In the genomic region with DNA sequence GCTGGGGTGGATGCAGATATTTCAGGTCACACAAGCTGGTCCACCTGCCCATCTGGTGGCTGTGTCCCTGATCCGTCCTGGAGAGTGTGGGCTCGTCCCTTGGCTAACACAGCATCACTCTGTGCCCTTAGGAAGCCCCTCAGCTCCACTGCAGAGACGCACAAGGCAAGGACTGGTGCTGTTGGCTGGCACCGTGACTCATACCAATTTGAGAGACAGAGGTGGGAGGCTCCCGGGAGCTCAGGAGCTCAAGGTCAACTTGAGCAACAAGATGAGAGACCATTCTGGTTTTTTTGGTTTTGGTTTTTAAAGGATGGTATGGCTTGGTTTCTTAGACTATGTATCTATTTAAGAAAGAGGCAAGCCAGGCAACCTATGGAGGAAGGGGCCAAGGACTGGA, we compare ENCODE assay signal across 28 mouse cellular contexts. TPM values are rescaled to one million over a fixed set of nuclear protein-coding genes. Genes with fewer than 3 reads are reported as not detected.
DNase-seq lines count a peak whose midpoint lies in the region; ATAC-seq lines count a peak whose summit lies in the region.
"Had no signal": no experiment of that assay in that cellular context is flagged by ENCODE, and none has a peak within 500 bp of the region (broad histone marks: within the 10 kb centered on the region; RNA-seq: fewer than 3 reads in every experiment).

No protein-coding gene starts in this region.

- H3K27me3 ChIP-seq in midbrain, embryonic 11.5 days (ENCODE audit: control insufficient read depth, insufficient read depth, low read length): no peaks in the 10 kb centered on the region; the same call in 1 of the 2 replicates
- H3K27me3 ChIP-seq in midbrain, embryonic 16.5 days (ENCODE audit: control insufficient read depth, insufficient read depth, low read depth, low read length): no peaks in the 10 kb centered on the region
- H3K27me3 ChIP-seq: intestine, embryonic 15.5 days had no signal

- H3K4me2 ChIP-seq in midbrain, embryonic 11.5 days: no peak overlapping the region
- H3K4me2 ChIP-seq in midbrain, embryonic 16.5 days (ENCODE audit: low read length): no peak overlapping the region
- H3K4me2 ChIP-seq: embryonic facial prominence, embryonic 12.5 days; embryonic facial prominence, embryonic 15.5 days; heart, embryonic 11.5 days; hindbrain, embryonic 12.5 days; hindbrain, embryonic 15.5 days; intestine, embryonic 15.5 days had no signal

- H3K9me3 ChIP-seq in midbrain, embryonic 11.5 days (ENCODE audit: control insufficient read depth, low read length): no peaks in the 10 kb centered on the region
- H3K9me3 ChIP-seq in midbrain, embryonic 16.5 days (replicated peaks; ENCODE audit: control insufficient read depth, low read length, poor library complexity, severe bottlenecking): no peaks in the 10 kb centered on the region
- H3K9me3 ChIP-seq: embryonic facial prominence, embryonic 12.5 days; embryonic facial prominence, embryonic 15.5 days; G1E; hindbrain, embryonic 12.5 days; hindbrain, embryonic 15.5 days; intestine, embryonic 15.5 days had no signal

- no peak overlapping the region for H3K4me3 ChIP-seq in midbrain, embryonic 11.5 days (ENCODE audit: low read depth, low read length)
- no peak overlapping the region for H3K4me3 ChIP-seq in midbrain, embryonic 16.5 days (ENCODE audit: low read depth, low read length)
- H3K4me3 ChIP-seq: embryonic facial prominence, embryonic 12.5 days; embryonic facial prominence, embryonic 15.5 days; gastrocnemius, adult 2 months; hindbrain, embryonic 12.5 days; hindbrain, embryonic 15.5 days; intestine, embryonic 15.5 days had no signal

- peak; percentile 49 to 67 for DNase-seq in adrenal gland, adult (ENCODE audit: inconsistent age in 2 of 2, low spot score in 1 of 2)
- DNase-seq in adrenal gland, postnatal 25 days: no peak
- peak; percentile 47 for DNase-seq in midbrain, embryonic 11.5 days (ENCODE audit: low spot score, missing footprints)
- peak; percentile 66 for DNase-seq in adrenal gland, postnatal 14 days
- DNase-seq in cerebellum, adult 9-10 months: no peak
- DNase-seq in urinary bladder, postnatal 10 days (ENCODE audit: low spot score): no peak
- DNase-seq: B cell, adult 2 months; cerebellum, adult 18-20 months; cerebellum, adult 9-11 months; cerebellum, postnatal 25 days; forebrain, postnatal 0 days; gastrocnemius, adult 2 months; gastrocnemius, postnatal 14 days; heart, adult 11 months had no signal

- H3K27ac ChIP-seq in midbrain, embryonic 11.5 days (ENCODE audit: low read depth, low read length): no peak overlapping the region
- H3K27ac ChIP-seq in midbrain, embryonic 16.5 days (ENCODE audit: low read length): no peak overlapping the region
- H3K27ac ChIP-seq: embryonic facial prominence, embryonic 12.5 days; embryonic facial prominence, embryonic 15.5 days; gastrocnemius, adult 2 months; hindbrain, embryonic 12.5 days; hindbrain, embryonic 15.5 days; intestine, embryonic 15.5 days had no signal

- no peak for ATAC-seq in midbrain, embryonic 11.5 days (ENCODE audit: low FRiP score)
- no peak for ATAC-seq in midbrain, embryonic 16.5 days
- ATAC-seq: forebrain, embryonic 14.5 days; forebrain, postnatal 0 days; intestine, embryonic 15.5 days; Patski had no signal

- no peaks in the 10 kb centered on the region for H3K36me3 ChIP-seq in midbrain, embryonic 11.5 days (ENCODE audit: control insufficient read depth, insufficient read depth, low read length)
- no peaks in the 10 kb centered on the region for H3K36me3 ChIP-seq in midbrain, embryonic 16.5 days (ENCODE audit: control insufficient read depth, insufficient read depth, low read length)
- H3K36me3 ChIP-seq: embryonic facial prominence, embryonic 12.5 days; embryonic facial prominence, embryonic 15.5 days; G1E; hindbrain, embryonic 12.5 days; hindbrain, embryonic 15.5 days; intestine, embryonic 15.5 days had no signal

- WGBS in midbrain, embryonic 11.5 days: 77% methylated on average over 5 of the region's 5 CpGs
- 78% methylated on average over 5 of the region's 5 CpGs for WGBS in midbrain, embryonic 16.5 days

- no peak overlapping the region for H3K9ac ChIP-seq in midbrain, embryonic 11.5 days (ENCODE audit: low read length)
- H3K9ac ChIP-seq in midbrain, embryonic 16.5 days (ENCODE audit: low read depth, low read length): no peak overlapping the region
- H3K9ac ChIP-seq: embryonic facial prominence, embryonic 12.5 days; embryonic facial prominence, embryonic 15.5 days; forebrain, postnatal 0 days; hindbrain, embryonic 12.5 days; hindbrain, embryonic 15.5 days; intestine, embryonic 15.5 days had no signal

- peaks cover 21% of the 10 kb centered on the region for H3K4me1 ChIP-seq in midbrain, embryonic 11.5 days (ENCODE audit: control insufficient read depth, insufficient read depth, low read length)
- peaks cover 17% of the 10 kb centered on the region for H3K4me1 ChIP-seq in midbrain, embryonic 16.5 days (ENCODE audit: control insufficient read depth, insufficient read depth, low read length)
- H3K4me1 ChIP-seq: embryonic facial prominence, embryonic 12.5 days; intestine, embryonic 15.5 days had no signal

RNA-seq across cellular contexts. Expression of a gene that starts 42.3 kb away (rescaled TPM):
- 0.76 and 0.90 TPM in 2 replicates for total RNA-seq in adrenal gland, postnatal 25 days (2021)
- polyA plus RNA-seq in midbrain, embryonic 11.5 days (2014; fragmentation: Nextera tagmentation; extraction: Ambion mirVana): 0.77 and 1.2 TPM in 2 replicates
- polyA plus RNA-seq in midbrain, embryonic 16.5 days (2015; fragmentation: Nextera tagmentation; extraction: Ambion mirVana): 1.2 and 1.5 TPM in 2 replicates
- total RNA-seq in adrenal gland, postnatal 14 days (2021): 0.41 and 0.93 TPM in 2 replicates
- total RNA-seq: common myeloid progenitor, adult 5-6 weeks; gastrocnemius, adult 2 months; gastrocnemius, postnatal 14 days; heart, adult 8-10 months; heart, postnatal 25 days; hematopoietic stem cell, adult 5-6 weeks had no signal

RNA-seq across cellular contexts. Expression of a gene that starts 47.5 kb away (rescaled TPM):
- total RNA-seq in adrenal gland, postnatal 25 days (2021): 15.2 and 18.5 TPM in 2 replicates
- polyA plus RNA-seq in midbrain, embryonic 11.5 days (2014; fragmentation: Nextera tagmentation; extraction: Ambion mirVana): 11.4 and 13.8 TPM in 2 replicates
- polyA plus RNA-seq in midbrain, embryonic 16.5 days (2015; fragmentation: Nextera tagmentation; extraction: Ambion mirVana): 7.3 and 7.7 TPM in 2 replicates
- 12.0 and 16.3 TPM in 2 replicates for total RNA-seq in adrenal gland, postnatal 14 days (2021)

Comparison
In these comparisons a context has a peak if more than half of its experiments do, and no peak if none do; other contexts are left out.
1. DNase-seq: peak in adrenal gland, adult (2 of 2), midbrain, embryonic 11.5 days (single experiment) and adrenal gland, postnatal 14 days (single experiment); none in adrenal gland, postnatal 25 days (single experiment), cerebellum, adult 9-10 months (single experiment) and urinary bladder, postnatal 10 days (single experiment).